Mouse (Mus musculus): Measurements from ENCODE around the gene 1110051M20Rik.

Gene 1110051M20Rik

DNA sequence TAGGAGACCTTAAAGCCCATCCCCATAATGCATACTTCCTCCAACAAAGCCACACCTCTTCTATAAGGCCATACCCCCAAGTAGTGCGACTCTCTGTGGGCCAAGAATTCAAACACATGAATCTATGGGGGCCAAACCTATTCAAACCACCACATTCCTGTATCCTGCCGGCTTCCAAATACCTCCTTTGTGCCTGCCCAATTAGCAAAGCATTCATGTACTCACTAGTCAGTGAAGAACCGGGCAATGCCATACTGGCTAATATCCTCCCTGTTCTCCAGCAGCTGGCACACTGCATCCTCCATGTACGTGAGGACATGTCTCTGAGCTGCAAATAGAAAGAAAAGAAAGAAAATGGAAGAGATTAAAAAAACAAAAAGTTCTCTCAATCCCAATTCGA, 22.9 kb downstream of the 1110051M20Rik start:
- DNase-seq (ENCODE audit: low spot score) = no peak

DNA sequence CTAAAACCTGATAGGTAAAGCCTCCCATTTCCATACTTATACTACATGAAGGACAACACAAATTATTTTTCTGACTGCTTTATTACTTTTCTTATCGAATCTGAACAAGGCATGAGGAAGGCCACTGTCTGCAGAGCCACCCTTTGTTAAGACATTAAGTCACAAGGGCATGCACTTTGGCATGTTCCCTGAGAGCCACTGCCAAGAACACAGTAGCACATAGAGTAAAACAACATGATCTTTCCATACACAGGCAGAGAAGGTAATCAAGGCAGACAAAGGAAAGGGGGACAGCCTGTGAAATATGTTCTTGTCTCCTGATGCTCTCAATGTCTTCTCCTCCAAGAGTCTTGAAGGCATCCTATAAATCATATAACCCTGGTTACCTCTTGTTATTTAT, 30.7 kb downstream of the 1110051M20Rik start:
- DNase-seq (ENCODE audit: low spot score) = no peak

DNA sequence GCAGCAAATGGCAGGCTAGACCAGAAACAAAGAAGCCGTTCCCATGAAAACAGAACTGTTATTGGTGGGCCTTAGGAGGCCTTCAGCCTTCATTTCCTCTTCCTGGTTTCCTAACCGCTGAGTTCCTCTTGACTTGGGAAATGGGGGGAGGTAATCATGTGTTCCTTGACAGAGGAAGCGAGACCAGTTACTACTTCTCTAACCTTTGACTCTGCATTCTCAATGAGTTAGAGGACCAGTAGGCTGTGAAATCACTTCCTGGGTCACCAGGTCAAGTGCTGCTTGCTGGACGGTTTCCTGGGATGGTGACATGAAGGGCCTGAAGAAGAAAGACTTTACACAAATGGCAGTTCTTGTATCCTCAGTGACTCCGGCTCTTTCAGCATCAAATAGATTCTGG, 32.1 kb downstream of the 1110051M20Rik start:
- no peak for DNase-seq (ENCODE audit: low spot score)

DNA sequence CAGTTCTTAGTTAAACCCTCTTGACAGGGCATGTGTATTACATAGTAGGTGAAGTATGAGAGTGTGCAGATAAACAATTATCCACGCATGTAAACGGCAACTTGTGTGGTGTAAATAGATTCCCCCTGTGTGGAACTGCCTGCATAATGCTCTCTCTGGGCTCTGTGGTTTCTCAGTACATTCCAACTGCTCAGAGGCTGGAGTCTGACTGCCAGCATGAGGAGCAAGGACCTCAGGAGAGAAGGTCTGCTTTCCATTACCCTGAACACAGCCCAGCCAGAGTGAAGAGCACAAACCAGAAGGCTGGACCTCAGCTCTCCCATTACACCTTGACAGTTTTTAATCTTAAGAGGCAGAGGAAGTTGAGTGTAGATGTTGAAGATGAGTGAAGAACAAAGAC, 33.0 kb downstream of the 1110051M20Rik start:
- no peak for DNase-seq (ENCODE audit: low spot score)

DNA sequence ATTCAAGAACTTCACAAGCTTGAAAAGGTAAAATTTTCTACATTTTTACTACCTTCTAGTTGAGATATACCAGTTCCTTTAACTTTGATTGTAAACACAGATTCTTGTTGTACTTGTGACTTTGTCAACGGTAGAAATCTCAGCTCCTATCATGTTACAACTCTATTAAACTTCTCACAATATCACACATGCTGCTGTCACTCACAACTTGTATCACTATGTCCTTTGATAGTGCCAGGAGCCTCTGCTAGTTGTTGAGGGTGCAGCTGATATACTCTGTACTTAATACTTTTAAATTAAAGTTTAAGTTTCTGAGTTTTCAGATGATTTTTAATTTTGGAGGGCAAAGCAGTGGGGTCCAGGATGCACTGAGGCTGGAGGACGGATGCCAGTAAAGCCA, 36.5 kb downstream of the 1110051M20Rik start:
- DNase-seq (ENCODE audit: low spot score) = no peak

DNA sequence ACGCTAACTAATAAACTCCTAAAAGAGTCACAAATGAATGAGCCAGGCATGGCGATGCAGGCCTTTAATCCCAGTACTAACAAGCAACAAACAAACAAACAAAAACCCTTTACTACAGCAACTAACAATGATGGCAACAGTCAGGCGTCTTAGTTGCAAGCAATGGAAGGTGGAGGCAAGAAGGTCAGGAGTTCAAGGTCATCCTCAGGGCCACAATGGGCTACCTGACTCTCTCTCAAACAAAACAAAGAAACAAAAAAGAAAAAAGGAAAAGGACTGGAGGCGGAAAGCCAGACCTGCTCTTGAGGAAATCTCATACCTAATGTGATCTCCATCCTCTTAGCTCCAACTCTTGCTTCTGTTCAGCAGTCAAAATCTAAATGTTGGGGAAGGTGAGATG, 39.4 kb downstream of the 1110051M20Rik start:
- DNase-seq (ENCODE audit: low spot score) = no peak

DNA sequence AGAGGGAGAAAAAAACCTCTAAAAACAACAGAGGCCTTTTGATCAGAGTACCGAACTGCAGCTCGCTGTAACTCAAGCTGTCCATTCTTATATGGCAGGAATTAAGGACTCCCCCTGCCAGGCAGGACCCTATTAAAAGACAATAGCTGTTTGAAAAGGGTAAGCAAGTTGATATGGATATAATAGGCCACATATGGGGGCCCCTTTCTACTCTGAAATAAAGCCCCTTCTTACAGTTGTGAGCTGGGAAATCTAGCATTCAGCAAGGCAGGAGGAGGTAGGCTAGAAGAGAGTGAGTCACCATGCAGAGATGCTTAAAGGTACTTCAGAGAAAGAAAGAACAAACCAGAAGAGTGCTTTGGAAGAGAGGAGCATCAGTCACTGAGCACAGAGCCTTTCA, 44.8 kb downstream of the 1110051M20Rik start:
- peak; percentile 40 for DNase-seq (ENCODE audit: low spot score)

DNA sequence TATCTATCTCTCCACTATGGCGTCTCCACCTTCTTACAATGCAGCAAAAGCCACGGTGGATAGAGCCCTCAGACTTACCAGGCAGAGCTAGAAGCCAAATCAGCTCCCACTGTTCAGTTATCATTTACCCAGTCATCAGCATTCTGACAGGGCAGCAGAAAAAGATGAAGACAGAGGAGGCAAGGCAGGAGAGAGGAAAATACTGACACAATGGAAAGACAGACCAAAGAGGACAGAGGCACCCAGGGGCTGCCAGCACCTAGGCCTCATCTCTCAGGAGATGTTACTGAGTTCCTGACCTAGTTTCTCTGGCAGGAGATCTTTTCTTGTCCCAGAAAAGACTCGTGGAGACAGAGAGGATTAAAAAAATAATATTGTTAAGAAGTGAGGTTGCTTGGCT, 45.3 kb downstream of the 1110051M20Rik start:
- DNase-seq (ENCODE audit: low spot score) = peak; percentile 21

DNA sequence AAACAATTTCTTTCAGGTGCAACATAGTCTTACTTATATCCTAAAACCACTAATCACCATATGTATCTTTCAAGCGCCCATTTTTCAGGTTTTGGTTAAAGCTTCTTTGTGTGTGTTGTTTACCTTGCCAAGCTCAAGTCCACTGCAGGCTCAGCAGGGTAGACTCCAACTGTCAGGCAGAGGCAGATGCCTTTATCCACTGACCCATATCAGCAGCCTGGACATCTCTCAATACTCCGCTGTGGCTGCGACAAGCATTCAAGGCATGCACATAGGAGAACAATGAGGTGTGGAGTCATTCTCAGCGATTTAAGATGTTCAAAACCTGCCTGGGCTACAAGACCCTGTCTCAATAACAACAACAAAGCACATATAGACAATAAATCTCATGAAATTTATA, 50.4 kb downstream of the 1110051M20Rik start:
- peak; percentile 55 for DNase-seq (ENCODE audit: low spot score)

DNA sequence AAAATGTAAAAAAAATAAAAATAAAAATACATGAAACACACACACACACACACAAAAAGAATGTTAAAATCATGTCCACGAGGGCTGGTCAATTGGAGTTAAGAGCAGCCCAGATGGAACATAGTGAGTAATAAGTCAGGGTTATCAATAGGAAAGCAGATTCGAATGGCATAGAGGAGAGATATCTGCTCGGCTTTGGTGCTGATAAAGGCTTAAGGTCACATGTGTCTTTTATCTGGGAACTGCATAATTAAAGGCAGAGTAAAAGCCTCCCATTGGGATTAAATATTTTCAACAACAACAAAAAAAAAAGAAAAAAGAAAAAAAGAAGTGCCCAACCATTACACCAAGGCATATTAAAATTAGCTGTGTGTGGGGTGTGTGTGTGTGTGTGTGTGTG, 55.8 kb downstream of the 1110051M20Rik start:
- DNase-seq (ENCODE audit: low spot score) = no peak

DNA sequence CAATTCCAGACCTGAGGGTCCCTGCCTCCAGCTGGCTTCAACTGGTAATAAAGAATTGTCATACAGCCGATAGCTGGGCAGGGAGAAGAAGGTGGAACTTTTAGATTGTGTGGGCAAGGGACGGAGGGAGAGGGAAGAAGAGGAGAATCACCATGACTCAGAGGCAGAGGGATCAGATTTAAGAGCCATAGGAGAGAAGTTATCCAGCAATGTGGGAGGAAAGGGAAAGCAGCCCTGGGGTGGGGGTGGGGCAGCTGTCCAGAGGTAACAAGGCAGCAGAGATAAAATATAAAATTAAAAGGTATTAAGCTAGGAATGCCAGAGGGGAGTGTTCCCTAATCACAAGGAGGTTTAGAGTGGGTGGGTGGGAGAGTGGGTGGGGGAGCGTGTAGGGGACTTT, 56.2 kb downstream of the 1110051M20Rik start:
- no peak for DNase-seq (ENCODE audit: low spot score)

DNA sequence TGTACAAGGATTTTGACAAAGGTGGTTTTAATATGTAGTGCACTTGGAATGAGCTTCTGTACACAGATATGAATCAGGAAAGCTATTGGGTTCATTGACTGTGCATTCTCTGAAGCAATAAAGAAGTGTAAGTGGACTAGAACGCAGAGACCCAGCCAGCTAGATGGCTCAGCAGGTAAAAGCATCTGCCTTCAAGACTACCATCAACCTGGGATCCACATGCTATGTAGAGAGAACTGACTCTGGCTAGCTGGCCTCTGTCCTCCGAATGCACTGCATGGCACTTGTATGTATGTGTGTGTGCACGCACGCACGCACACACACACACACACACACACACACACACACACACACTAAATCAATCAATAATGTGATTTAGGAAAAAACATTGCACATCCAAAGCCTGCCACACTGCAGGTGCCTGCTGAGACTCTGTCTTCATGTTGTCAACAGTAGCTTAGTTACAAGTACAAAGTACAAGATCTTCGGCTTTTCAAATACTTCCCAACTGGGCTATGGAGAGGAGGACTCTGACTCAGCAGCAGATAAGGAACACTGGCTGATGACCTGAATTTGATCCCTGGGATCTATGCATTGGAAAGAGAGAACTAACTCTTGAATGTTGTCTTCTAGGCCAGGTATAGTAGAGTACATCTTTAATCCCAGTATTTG, 57.1 kb downstream of the 1110051M20Rik start:
- no peak for DNase-seq (ENCODE audit: low spot score)

DNA sequence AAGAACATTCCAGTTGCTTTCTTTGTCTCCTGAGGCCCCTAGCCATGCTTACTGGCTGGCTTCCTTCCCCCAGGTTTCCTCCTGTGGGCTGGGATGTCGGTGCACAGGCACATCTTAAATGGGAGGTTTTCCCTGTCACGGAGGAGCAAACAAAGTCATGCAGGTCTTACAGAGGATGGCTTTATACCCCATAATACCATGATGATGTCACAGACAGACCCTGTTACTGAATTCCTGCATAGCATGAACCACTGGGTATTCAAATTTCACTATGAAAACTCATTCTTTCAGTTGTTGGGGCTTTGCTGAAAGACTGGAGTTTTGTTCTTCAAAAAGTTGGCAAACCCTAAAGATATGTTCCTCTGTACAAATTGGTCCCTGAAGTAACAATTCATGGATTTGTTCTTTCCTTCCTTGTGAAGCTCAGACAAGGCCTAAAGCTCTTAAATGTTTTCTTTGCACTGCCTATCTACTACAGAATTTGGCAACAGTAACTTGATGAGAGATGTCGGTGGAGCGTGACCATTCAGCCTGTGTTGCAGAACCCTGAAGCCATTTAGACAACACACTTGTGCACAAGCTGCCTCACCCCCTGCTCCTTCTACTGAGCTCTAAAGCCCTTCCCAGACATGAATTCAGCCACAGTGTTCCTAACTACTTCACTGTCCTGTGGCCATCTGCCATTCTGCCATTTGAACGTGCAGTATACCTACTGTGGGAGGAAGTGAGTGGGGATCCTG, 57.8 kb downstream of the 1110051M20Rik start:
- DNase-seq (ENCODE audit: low spot score) = no peak

DNA sequence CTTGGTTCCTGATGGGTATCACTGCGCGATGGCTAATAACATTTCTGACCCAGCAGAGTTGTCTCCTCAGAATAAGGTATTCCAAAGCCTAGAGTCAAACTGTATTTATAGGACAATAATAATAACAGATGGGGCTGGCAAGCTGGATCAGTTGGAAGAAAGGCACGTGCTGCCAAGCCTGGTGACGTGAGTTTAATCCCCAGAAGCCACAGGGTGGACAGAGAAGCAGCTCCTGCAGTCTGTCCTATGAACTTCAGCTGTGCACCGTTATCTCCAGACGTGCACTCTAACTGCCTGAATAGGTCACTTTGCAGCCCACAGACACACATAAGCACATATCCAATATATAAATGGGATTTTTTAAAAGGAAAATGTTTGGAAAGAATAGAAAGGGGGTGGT, 61.2 kb downstream of the 1110051M20Rik start:
- no peak for DNase-seq (ENCODE audit: low spot score)

DNA sequence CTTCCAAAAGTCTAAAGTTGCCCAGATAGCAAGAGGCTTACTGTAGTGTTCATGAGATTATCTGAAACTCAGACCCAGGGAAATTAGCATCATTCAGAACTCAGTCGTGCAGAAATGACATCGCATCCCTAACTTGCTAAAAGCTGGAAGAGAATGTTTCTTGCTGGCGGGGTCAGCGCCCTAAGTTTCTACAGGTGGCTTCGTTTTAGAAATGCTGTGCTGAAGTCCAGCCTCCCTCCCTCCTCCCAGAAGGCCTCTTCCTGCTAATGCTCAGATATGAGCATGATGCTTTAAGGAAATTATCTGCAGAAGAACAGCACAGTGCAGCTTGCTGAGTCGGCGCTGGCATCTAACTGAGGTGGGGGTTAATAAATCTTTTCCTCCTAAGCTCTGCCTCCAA, 67.5 kb downstream of the 1110051M20Rik start:
- DNase-seq (ENCODE audit: low spot score) = peak; percentile 57

DNA sequence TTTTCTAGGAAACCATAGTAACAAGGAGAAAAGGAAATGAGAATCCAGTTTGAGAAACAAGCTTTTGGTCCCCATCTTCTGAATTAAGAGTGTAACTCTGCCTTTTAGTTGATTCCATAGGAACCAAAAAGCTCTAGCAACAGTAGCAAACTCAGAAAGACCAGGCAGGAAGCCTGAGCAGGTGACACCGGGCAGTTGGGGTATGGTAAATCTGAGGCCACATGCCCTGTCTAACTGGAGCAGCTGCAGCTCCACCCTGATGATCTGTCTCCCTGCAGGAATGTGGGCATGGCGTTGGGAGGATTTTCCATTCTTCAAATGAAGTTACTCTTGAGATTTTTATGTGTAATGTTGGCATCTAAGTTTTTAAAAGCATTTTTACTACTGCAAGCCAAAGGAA, 74.2 kb downstream of the 1110051M20Rik start:
- DNase-seq (ENCODE audit: low spot score) = no peak

DNA sequence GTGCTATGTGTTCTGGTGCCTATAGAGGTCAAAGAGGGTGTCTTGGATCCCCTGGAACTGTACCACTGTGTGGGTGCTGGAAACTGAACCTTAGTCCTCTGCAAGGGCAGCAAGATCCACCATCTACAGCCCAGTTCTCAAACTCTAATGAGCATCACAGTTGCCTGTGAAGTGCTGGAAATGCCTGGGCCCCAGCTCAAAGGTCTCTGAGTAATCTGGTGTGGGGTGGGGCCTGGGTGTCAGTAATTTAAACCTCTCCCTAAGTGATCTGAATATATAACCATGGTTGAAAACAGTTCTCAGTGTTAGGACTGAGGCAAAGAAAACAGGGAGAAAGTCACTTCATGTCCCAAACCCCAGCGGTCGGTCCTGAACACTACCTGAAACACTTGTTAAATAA, 81.2 kb downstream of the 1110051M20Rik start:
- DNase-seq (ENCODE audit: low spot score) = no peak

DNA sequence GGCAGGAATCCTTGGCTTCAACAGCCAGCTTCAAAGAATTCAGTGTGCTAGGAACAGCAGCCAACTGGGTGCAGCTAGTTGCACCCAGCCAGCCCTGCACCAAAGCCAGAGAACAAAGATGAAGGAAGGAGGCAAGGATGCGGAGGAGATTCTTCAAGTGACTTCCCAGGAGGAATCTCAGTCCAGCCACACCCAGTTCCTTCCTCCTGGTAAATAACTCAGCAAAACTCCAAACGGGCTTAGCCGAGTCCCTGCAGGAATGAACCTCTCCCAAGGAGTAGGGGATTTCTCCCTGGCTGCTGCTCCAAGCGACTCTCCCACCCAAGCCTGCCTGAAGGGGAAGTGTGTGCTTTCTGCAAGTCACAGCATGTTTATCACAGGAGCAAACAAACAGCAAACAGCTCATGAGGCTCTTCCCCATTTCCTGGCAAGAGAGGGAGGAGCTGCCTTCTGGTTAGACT, 83.4 kb downstream of the 1110051M20Rik start:
- no peak for DNase-seq (ENCODE audit: low spot score)

DNA sequence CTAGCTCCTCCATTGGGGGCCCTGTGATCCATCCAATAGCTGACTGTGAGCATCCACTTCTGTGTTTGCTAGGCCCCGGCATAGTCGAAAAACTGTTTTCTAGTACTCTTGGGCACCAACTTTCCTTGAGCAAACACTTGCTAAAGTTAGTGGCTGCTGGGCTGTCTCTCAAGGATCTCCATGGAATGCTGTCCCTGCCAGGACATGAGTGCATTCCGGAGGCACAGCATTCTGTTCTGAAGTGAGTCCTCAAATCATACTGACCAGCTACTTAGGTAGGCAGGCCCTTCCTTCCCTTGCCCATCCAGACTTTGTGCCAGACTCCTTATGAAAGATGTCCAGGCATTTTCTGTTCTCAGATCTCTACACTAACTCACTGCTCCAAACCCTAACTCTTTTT, 88.7 kb downstream of the 1110051M20Rik start:
- no peak for DNase-seq (ENCODE audit: low spot score)

DNA sequence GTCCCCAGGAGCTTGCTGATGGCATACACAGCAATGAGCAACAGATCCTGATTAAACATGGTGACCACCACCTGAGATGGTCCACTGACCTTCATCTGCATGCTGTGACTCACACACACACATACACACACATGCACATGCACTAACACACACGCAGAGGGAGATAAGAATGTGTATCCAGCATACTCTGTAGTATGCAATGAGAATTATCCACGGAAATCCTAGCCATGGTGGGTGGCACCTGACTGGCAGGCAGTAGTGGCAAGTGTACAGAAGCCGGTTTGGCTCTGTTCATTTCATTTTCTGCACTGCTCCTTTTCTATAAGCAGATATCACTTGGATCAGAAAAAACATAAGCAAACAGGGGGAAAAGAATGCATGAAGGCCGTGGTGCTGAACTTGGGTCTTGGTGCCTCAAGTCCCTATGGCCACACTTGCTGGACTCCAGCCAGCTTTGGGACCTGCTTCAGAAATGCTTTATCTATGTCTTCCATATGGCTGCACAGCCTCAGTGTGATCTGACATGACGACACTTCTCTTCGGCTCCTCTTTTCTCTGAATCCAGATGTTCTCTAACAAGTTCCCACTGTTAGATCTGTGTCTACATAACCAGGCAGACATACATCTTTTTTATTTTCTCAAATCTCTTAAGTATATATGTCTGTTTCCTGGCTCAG, 89.6 kb downstream of the 1110051M20Rik start:
- DNase-seq (ENCODE audit: low spot score) = no peak

DNA sequence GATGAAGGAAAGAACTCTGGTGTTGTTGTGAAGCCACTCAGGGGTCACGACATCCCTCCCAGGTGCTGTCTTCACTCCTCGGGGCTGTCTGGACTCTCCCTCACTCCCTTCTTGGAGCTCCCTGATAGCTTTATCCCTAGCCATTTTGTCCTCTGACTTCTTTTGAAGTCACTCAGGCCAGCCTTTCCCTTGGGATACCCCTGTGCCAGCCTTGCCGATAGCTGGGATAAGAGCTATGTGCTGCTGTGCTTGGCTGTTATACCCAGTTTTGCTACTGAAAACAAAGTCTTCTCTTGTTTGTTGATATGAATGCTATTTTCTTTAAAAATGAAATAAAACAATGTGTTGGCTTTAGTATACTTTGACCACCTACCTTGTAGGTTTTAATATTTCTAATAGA, 90.7 kb downstream of the 1110051M20Rik start:
- DNase-seq (ENCODE audit: low spot score) = no peak

DNA sequence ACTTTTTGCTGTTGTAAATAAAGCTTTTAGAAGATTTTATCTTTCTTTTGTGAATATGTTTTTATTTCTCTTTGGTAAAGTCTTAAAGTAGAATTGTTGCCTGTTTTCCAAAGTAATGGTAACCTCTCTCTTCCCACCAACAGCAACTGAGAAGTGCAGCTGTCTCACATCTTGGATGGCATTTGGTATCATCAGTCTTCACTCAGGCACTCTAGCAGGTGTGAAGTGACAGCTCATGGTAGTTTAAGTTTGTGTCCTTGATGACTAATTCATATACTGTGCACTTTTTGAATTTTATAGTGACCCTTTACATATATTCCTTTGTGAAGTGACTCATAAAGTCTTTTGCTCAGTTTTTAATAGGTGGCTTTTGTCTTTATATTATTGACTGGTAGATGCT, 92.7 kb downstream of the 1110051M20Rik start:
- DNase-seq (ENCODE audit: low spot score) = no peak

DNA sequence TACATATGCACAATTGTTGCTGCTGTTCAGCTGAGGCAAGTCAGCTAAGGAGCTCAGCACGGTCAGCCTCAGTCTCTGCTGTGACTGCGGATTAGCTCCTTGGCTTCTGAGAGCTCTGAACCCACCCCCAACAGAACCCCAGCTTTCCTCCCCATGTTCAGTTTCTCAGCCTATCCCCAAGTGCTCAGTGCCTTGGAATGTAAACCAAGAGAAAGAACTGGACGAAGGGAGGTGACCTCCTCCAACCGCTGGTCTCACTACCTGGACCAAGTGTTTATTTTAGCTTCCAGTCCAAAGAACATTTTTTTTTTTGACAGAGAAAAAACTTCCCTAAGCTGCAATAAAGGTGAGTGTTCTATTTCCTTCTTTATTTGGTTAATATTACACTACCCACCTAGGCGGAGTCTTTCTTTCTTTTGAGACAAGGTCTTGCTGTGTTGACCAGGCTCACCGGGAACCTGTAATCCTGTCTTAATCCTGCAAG, 94.5 kb downstream of the 1110051M20Rik start:
- no peak for DNase-seq (ENCODE audit: low spot score)

Data from retina, embryonic 14.5 days (tissue).